Mouse (Mus musculus) erythroblast, adult 5-6 weeks (primary cell): ENCODE measurements around the gene 1700034I23Rik. TPM values are rescaled to one million over a fixed set of nuclear protein-coding genes. Genes with fewer than 3 reads are reported as not detected.
A peak's percentile ranks its signal among the peaks of the same experiment; 100 is the strongest.
"Not testable (repeated sequence)": the region's sequence is repeated elsewhere in the genome, so short reads cannot be mapped to it uniquely, and the experiment has no call there.

Source experiments
- ATAC-seq: replicated peaks from 2 replicates; pipeline ENCODE4 v1.8.0; 2016; ENCODE audit warnings: moderate number of reproducible peaks, mild to moderate bottlenecking, moderate TSS enrichment, inconsistent platforms; ENCODE audit not compliant: poor library complexity, low FRiP score, severe bottlenecking
- total RNA-seq, 2 experiments: library from RNA; stranded (forward) in 1 of 2; stranded (reverse) in 1 of 2; fragments of 150-400 nt in 1 of 2; fragments of 200-764, 138-1000 nt in 1 of 2; gene quantifications; 2 replicates each; pipeline versions ENCODE4 v1.2.3 to v1.2.4; 2015 to 2017; ENCODE audit warnings: low replicate concordance in 2 of 2

1700034I23Rik gene
- total RNA-seq (2015; ENCODE audit: low replicate concordance), result not detected in 2 replicates
- total RNA-seq (2017; ENCODE audit: low replicate concordance), result not detected in 2 replicates

DNA sequence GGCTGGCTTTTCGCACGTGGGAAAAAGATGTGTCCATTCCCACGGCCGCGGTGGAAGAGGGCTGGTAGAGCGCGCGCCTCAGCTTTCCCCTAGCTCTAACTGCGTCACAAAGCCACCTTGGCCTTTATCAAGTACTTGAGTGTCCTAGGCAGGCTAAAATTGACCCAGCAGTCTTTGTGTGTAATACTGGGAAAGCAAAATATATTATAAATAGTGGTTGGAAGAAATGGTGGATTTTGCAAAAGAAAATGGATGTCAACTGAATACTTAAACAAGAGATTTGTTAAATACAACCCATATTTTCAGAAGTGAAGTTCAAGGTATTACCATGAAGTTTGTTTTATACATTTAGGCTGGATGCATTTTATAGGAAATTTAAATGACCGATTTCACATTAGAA lies at the start of gene 1700034I23Rik:
1700034I23Rik (minus strand) TSS at position 101 of the 400 bp plus-strand sequence.
- ATAC-seq, result not testable (repeated sequence)

DNA sequence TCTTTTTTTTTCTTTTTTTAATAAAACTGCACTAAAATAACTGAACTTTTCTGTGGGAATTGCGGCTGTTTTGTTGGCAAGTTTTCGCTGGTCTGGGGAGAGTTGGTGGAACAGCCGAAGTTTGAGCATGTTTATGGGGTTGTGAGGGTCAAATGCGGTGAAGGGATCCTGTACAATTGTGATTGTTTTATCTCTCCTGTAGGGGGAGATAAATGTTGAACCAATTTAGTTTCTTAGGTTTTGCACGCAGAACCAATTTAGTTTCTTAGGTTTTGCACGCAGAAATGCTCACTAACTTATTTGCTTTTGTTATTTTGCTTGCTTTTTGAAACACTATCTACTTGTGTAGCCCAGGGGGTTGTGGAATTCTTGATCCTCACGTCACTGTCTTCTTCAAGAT lies 49.0 kb upstream of the 1700034I23Rik start:
- ATAC-seq, result no peak

- ATAC-seq, result peak; percentile 45
Measured at GRCm38 (mm10) chr3:40950601-40951201, 48.4 kb upstream of the 1700034I23Rik start.

DNA sequence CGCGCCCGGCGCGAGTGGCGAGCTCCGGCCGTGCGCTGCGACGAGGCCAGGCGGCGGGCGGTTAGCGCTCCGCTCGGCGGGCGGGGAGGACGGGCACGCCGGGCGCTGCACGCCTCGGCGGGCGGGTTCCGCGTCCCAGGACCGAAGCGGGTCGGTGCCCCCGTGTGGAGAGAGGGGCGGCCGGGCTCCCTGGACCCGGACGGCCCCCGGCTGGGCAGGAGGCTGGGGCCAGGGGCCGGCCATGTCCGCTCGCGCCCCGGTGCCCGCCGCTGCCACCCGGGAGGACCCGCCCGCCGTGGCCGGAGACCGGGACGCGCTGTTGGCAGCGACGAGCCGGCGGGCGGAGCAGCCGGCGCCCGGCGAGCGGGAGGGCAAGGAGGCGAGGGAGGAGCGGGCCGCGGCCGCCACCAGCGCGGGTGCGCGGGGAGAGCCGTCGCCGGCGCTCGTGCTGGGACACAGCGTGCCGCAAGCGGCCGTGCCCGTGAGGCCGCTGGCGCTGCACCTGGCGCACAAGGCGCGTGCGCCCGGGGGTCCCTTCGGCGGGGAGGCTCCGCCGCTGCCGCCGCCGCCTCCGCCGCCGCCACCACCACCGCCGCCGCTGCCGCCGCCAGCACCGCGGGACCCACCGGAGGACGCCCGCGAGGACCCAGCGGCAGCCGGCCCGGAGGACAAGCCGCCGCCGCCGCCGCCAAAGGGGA lies 47.7 kb upstream of the 1700034I23Rik start:
- no peak for ATAC-seq

DNA sequence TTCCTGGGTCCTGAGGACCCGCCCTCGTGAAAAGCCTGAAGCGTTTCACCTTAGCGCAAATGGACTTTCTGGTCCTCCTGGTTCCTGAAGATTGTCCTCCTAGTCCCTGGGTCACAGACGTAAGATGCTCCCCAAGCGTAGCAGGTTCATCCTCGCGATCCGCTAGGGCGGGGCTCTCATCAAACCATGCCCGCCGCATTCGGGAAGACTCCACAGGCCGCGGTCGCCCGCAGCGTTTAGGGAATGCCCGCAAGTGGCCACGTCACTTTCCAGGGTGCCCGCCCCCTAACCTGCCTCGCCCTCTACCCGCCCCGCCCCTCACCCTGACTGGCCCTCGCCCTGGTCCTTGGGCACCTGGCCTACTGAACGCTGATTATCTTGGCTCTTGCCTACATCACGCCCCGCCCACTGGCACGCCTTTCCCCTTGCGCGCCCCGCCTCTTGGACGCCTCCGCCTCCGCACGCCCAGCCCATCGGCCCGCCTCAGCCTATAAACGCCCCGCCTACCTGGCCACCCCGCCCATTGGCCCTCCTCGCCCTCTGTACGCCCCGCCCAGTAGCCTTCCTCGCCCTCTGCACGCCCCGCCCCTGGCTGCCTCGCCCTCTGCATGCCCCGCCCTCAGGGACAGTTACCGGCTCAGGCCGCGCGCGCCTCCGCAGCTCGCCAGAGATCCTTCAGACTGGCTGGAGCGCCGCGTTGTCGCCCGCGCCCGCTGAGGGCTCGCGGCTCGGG lies 47.0 kb upstream of the 1700034I23Rik start, which contains the start of gene Larp1b:
Larp1b (plus strand) TSS at position 659 of the 733 bp plus-strand sequence.
- ATAC-seq, result peak; percentile 89

- no peak for ATAC-seq
Measured at GRCm38 (mm10) chr3:40939019-40939418, 36.7 kb upstream of the 1700034I23Rik start.

GRCm38 (mm10) chr3:40938592-40938991 lies 36.2 kb upstream of the 1700034I23Rik start:
- no peak for ATAC-seq

- no peak for ATAC-seq
Measured at GRCm38 (mm10) chr3:40938189-40938588, 35.8 kb upstream of the 1700034I23Rik start.

DNA sequence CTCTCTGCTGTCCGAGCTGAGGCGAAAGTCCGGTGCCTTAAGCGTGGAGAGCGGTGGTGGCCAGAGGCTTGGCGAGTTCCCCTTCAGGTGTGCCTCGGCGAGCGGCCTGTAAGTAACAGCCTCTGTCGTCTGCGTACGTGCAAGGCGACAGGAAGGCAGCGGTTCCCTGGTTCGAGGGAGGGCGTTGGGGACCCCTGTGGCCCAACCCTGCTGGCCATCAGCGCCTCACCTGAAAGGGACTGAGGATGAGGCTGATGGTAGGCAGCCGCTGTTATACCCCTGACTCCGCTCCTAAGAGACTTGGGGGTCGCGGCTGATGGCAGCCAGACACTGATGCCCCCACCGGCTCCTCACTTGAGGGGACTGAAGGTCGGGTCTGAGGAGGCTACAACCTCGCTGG lies 8.0 kb downstream of the 1700034I23Rik start:
- not testable (repeated sequence) for ATAC-seq

- peak; percentile 96 for ATAC-seq
Measured at GRCm38 (mm10) chr3:40893816-40894258, 8.5 kb downstream of the 1700034I23Rik start.

- not testable (repeated sequence) for ATAC-seq
Measured at GRCm38 (mm10) chr3:40853123-40853738, 49.1 kb downstream of the 1700034I23Rik start.

Other genes with a start within 250 kb of the 1700034I23Rik start
- gene Slc25a31, start 193.7 kb downstream of the 1700034I23Rik start, total RNA-seq (2015; ENCODE audit: low replicate concordance), result not detected in 2 replicates
- gene Slc25a31, start 193.7 kb downstream of the 1700034I23Rik start, total RNA-seq (2017; ENCODE audit: low replicate concordance), result not detected in 2 replicates
- gene Hspa4l, start 158.0 kb downstream of the 1700034I23Rik start, total RNA-seq (2015; ENCODE audit: low replicate concordance), result 13.8 and 30.7 TPM in 2 replicates
- 39.0 and 69.1 TPM in 2 replicates for gene Hspa4l, start 158.0 kb downstream of the 1700034I23Rik start, total RNA-seq (2017; ENCODE audit: low replicate concordance)
- gene Plk4, start 102.5 kb downstream of the 1700034I23Rik start, total RNA-seq (2015; ENCODE audit: low replicate concordance), result 24.2 and 36.8 TPM in 2 replicates
- gene Plk4, start 102.5 kb downstream of the 1700034I23Rik start, total RNA-seq (2017; ENCODE audit: low replicate concordance), result 29.6 and 33.0 TPM in 2 replicates
- 8.3 and 10.0 TPM in 2 replicates for gene Mfsd8, start 55.7 kb downstream of the 1700034I23Rik start, total RNA-seq (2015; ENCODE audit: low replicate concordance)
- gene Mfsd8, start 55.7 kb downstream of the 1700034I23Rik start, total RNA-seq (2017; ENCODE audit: low replicate concordance), result 5.6 and 6.6 TPM in 2 replicates
- gene Abhd18, start 55.6 kb downstream of the 1700034I23Rik start, total RNA-seq (2015; ENCODE audit: low replicate concordance), result 17.7 and 23.8 TPM in 2 replicates
- gene Abhd18, start 55.6 kb downstream of the 1700034I23Rik start, total RNA-seq (2017; ENCODE audit: low replicate concordance), result 34.3 and 36.9 TPM in 2 replicates
- 36.2 and 46.3 TPM in 2 replicates for gene Larp1b, start 47.3 kb upstream of the 1700034I23Rik start, total RNA-seq (2015; ENCODE audit: low replicate concordance)
- gene Larp1b, start 47.3 kb upstream of the 1700034I23Rik start, total RNA-seq (2017; ENCODE audit: low replicate concordance), result 48.1 and 70.5 TPM in 2 replicates
- 14.0 and 15.0 TPM in 2 replicates for gene Pgrmc2, start 180.5 kb upstream of the 1700034I23Rik start, total RNA-seq (2015; ENCODE audit: low replicate concordance)
- gene Pgrmc2, start 180.5 kb upstream of the 1700034I23Rik start, total RNA-seq (2017; ENCODE audit: low replicate concordance), result 13.2 and 22.7 TPM in 2 replicates